Mouse (Mus musculus) kidney, adult 2 months (tissue): ENCODE data around the gene Hoxc6. TPM values are rescaled to one million over a fixed set of nuclear protein-coding genes. Genes with fewer than 3 reads are reported as not detected.

Experiments used
- DNase-seq: peaks from one replicate; pipeline ENCODE4 v3.0.0; 2021
- H3K27ac ChIP-seq: fragments of 200-500 bp; 2 replicates; pipeline ENCODE4 v1.5.1; 2012; ENCODE audit warnings: low read depth, low read length, control low read depth, inconsistent platforms; ENCODE audit not compliant: insufficient read depth
- H3K27me3 ChIP-seq: fragments of 200-500 bp; replicated peaks from 2 replicates; pipeline ENCODE4 v1.6.1; 2012; ENCODE audit warnings: mild to moderate bottlenecking, moderate library complexity, low read length, inconsistent platforms; ENCODE audit not compliant: control insufficient read depth, insufficient read depth
- H3K36me3 ChIP-seq: fragments of 200-500 bp; 2 replicates; pipeline ENCODE4 v1.6.1; 2012; ENCODE audit warnings: mild to moderate bottlenecking, moderate library complexity, low read length, inconsistent platforms; ENCODE audit not compliant: control insufficient read depth, insufficient read depth
- H3K4me1 ChIP-seq: fragments of 200-500 bp; 2 replicates; pipeline ENCODE4 v1.6.1; 2011; ENCODE audit warnings: low read length; ENCODE audit not compliant: control insufficient read depth, insufficient read depth
- H3K4me3 ChIP-seq: fragments of 200-500 bp; 2 replicates; pipeline ENCODE4 v1.5.1; 2011; ENCODE audit warnings: mild to moderate bottlenecking, low read depth, low read length, control low read depth; ENCODE audit not compliant: insufficient read depth
- CTCF ChIP-seq: fragments of 200-500 bp; conservative IDR thresholded peaks from 2 replicates; pipeline ENCODE4 v1.5.1; 2011; ENCODE audit warnings: low read depth, mild to moderate bottlenecking, control low read depth, low read length, moderate library complexity, mixed read lengths; ENCODE audit not compliant: insufficient read depth, insufficient read length
- POLR2A ChIP-seq: fragments of 200-500 bp; IDR thresholded peaks from one replicate; pipeline ENCODE4 v1.6.1; 2011; ENCODE audit warnings: low read depth, low read length, control low read depth
- WGBS: fragments of 180-500 bp; shearing (Covaris S2); methylation state at CpG from one replicate; pipeline ENCODE4 v1.1.7; 2018; 5-methylcytosine and 5-hydroxymethylcytosine counted together
- polyA plus RNA-seq: library from polyadenylated mRNA; depleted of rRNA; stranded (reverse); fragments of >200 nt; gene quantifications from 2 replicates; pipeline ENCODE4 v1.2.3, GENCODE M21; 2012

Hoxc6 gene
- polyA plus RNA-seq, 1 experiment: 25.4 TPM

DNA sequence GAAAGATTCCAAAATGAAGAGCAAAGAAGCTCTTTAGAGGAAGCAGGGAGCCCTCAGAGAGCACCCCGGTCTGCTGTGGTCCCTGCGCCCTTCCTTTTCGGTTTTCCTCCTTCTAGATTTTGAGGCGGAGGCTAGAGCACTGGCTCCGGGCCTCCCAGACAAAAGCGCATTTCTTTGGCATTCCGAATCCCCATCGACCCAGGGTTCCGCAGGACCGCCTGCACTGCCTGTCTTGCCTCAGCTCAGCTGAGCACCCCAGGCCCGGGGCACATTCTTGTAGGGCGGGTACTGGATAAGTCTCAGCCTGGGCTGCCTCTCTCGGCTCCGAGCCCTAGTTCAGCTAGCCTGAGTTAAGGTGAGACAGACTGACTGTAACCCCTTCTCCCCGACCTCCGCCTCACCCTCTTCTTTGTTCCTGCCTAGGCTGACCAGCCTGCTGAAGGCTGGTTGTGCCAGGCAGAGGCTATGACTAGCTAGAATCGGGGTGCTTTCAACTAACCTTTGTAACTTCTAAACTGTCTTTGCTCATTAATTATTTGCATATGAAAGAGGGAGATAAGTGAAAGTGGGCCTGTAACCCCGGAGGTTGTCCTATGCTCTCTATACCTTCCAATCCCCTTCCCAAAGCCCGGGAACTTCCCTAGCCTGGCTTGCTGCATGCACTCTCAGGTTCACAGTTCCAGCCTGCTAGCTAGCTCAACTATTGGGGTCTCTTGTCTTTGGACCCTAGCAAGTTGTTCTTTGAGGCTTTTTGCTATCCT lies 17.5 kb downstream of the Hoxc6 start:
- Histone ChIP-seq H3K4me1 (no peaks in the 10 kb centered on the region), H3K4me3 (no peak overlapping the region), H3K27ac (no peak overlapping the region), H3K36me3 (no peaks in the 10 kb centered on the region), H3K27me3 (0 out of 2 replicates have a peak, but pooled peaks cover 2% of the 10 kb centered on the region)
- TF ChIP-seq POLR2A (no peak), CTCF (no peak)
- 70% methylated on average over 19 of the region's 19 CpGs for WGBS
- DNase-seq: no peak

DNA sequence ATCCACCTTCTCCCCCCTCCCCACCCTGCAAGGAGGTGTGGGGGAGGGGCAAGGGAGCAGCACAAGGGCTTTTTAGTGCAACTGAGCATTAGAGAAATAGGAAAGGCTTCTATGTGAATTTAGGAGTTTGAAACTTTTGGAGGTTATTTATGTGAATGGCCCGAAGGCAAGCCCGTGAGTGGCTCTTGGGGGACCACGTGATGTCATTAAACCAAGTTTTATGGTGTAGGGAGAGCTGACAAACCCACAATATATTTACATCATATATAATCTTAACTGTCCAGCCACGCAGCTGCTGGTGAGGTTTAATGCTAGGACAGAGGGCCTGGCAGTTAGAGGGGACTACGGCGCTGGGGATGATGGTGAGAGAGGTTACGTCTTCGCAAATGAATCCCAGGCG lies 20.6 kb downstream of the Hoxc6 start, which contains the start of gene Hoxc4:
TSS of gene Hoxc4 (plus strand) at position 299 of the 400 bp plus-strand sequence.
- TF ChIP-seq CTCF (no peak), POLR2A (no peak)
- WGBS: 83% methylated on average over 9 of the region's 9 CpGs
- Histone ChIP-seq H3K27me3 (0 out of 2 replicates have a peak, but pooled peaks cover 2% of the 10 kb centered on the region), H3K4me1 (no peaks in the 10 kb centered on the region; the same call in 1 of the 2 replicates), H3K27ac (no peak within 1 kb of the TSS), H3K36me3 (no peaks in the 10 kb centered on the region), H3K4me3 (no peak within 1 kb of the TSS)
- no peak for DNase-seq

DNA sequence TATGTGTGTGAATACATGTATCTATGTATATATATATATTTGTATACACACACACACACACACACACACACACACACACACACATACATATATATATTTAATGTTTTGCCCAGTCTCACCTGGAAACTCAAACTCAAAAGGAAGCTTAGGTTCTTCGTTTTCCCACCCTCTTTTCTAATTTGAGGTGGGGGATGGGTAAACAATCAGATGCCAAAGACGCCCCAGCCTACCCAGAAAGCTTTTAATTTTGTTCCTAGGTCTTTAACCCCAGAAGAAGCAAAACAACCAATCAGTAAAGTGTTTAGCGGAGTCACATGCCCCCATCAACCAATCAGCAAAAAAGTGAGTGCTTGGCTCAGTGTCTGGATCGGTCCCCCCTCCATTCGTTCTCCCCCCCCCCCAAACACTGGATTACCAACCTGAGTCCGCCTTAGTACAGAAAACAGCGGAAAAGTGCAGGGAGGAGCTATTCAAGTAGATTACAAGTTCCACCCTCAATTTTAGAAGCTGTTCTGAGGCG lies 22.9 kb downstream of the Hoxc6 start:
- Histone ChIP-seq H3K27ac (no peak overlapping the region), H3K4me3 (no peak overlapping the region), H3K4me1 (no peaks in the 10 kb centered on the region; the same call in 1 of the 2 replicates), H3K27me3 (no peaks in the 10 kb centered on the region), H3K36me3 (no peaks in the 10 kb centered on the region)
- WGBS: 53% methylated on average over 8 of the region's 8 CpGs
- no peak for DNase-seq
- TF ChIP-seq CTCF: no peak
- TF ChIP-seq POLR2A: no peak

DNA sequence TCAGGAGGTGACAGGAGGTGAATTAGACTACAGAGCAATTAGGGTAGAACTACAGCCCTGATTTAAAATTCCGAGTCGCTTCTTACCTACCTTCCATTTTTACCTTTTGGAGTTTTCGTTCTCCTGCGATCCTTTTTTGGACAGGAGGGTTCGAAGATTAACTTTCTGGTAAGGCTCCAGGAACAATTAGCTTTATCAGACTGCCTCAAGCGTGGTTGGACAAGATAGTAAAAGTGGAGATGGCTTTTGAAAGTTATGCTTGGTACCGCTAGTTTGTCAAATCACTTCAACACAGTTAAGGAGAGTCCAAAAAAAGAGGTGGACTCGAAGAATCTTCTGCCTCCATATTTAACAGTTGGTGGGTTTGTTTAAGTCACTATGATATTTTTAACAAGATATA lies 23.5 kb downstream of the Hoxc6 start:
- 53% methylated on average over 8 of the region's 8 CpGs for whole genome bisulfite sequencing
- TF ChIP-seq POLR2A (no peak), CTCF (no peak)
- Histone ChIP-seq H3K4me3 (no peak overlapping the region), H3K27ac (no peak overlapping the region), H3K27me3 (no peaks in the 10 kb centered on the region), H3K4me1 (no peaks in the 10 kb centered on the region; the same call in 1 of the 2 replicates), H3K36me3 (no peaks in the 10 kb centered on the region)
- no peak for DNase-seq

DNA sequence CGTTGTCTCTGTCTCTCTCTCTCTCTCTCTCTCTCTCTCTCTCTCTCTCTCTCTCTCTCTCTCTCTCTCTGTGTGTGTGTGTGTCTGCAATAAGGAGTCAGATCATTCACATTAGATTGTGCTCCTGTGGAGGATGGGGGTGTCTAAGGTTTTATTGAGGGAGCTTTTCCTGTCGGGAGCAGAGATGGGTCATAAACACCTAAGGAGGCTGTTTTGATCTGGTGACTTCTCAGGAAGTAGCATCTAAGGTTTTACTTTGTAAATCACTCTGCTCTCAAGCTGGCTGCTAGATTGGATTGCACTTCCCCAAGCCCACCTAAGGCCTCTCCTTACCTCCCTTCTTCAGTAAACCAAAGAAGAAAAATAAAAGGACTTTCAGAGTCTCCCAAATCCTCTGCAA lies 26.1 kb downstream of the Hoxc6 start:
- Histone ChIP-seq H3K4me1 (no peaks in the 10 kb centered on the region; the same call in 1 of the 2 replicates), H3K36me3 (no peaks in the 10 kb centered on the region), H3K4me3 (no peak overlapping the region), H3K27me3 (no peaks in the 10 kb centered on the region), H3K27ac (no peak overlapping the region)
- no peak for DNase-seq
- 53% methylated on average over 2 of the region's 2 CpGs for WGBS
- no peak for TF ChIP-seq CTCF
- no peak for TF ChIP-seq POLR2A

DNA sequence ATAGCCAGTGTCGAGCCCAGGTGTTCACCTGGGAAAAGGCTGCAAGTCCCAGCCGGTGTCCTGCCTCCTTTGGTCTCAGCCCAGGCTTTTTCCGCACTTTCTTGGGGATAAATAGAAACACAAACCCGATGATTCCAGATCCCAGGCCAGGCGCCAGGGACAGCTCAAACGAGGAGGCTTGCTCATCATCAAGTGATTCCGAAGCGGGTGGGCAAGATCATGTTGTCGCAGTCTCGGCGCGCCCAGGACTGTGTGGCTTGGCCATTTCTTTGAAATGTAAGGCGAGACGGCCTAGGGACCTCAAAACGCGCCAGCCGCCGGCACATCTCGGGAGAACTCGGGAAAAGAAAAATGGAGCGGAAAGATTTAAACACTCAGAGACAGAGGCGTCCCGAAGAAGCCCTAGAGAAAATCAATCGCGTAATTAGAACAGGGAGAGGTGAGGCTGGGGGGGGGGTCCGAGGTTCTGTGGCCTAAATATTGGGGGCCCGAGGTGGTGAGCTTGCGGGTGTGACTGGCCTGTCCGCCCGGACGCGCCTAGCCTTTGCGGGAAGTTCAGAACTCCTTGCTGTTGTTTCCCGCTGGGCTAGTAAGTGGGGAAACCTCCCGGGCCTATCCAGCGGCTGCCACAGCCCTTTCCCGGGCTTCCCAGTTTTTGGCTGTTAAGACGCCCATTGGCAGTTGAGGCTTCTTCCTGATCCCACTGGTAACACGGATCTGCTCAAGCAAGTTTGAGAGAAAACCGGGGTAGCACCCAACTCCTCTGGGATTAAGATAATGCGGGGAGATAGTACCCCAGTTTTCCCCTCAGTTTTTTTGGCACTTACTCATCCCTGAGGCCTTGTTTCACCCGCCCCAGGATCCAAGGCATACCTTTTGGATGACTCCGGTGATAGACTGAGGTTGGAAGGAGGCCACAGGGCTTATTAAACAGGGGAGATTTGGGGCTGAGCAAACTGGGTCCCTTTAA lies 29.5 kb downstream of the Hoxc6 start:
- DNase-seq: no peak
- no peaks in the 10 kb centered on the region for H3K4me1 ChIP-seq
- H3K4me3 ChIP-seq: no peak overlapping the region
- no peaks in the 10 kb centered on the region for H3K36me3 ChIP-seq
- no peak overlapping the region for H3K27ac ChIP-seq
- 47% methylated on average over 43 of the region's 43 CpGs for WGBS
- no peaks in the 10 kb centered on the region; the same call in 1 of the 2 replicates for H3K27me3 ChIP-seq
- no peak for TF ChIP-seq POLR2A

DNA sequence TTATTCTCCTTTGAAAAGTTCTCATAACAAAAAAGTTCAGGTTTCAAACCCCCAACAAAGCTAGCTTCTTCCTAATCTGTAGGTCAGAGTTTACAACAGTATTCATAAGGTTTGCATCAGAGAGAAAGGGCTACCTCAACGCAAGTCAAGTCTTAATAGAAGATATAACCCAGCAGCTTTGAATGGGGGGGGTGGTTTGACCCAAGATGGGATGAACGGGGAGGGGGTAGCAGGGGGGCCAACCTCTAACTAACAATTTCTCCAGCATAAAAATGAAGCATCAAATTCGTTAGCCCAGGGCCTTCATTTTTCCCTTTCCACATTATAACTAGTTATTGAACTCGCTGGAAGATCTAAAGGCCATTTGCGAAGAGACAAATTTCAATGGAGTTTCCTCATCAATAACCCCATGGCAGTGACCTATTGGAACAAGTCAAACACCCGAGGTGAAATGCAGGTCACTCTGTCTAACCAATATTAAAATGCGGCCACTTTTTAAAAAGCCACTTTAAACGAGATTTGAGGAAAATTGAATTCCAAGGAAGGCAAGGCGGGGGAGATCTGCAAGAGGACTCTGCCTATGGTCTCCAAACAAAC lies 31.0 kb downstream of the Hoxc6 start:
- TF ChIP-seq POLR2A: no peak
- no peak for TF ChIP-seq CTCF
- WGBS: 86% methylated on average over 9 of the region's 9 CpGs
- DNase-seq: no peak
- H3K4me3 ChIP-seq: no peak overlapping the region
- no peak overlapping the region for H3K27ac ChIP-seq
- H3K36me3 ChIP-seq: no peaks in the 10 kb centered on the region
- H3K4me1 ChIP-seq: no peaks in the 10 kb centered on the region
- H3K27me3 ChIP-seq: no peaks in the 10 kb centered on the region; the same call in 1 of the 2 replicates
